Mouse (Mus musculus): ENCODE results near the gene Pdzd2. TPM values are rescaled to one million over a fixed set of nuclear protein-coding genes. Genes with fewer than 3 reads are reported as not detected.

Gene Pdzd2
- polyA plus RNA-seq, 1 experiment from 2014 or later = 33.2 TPM

DNA sequence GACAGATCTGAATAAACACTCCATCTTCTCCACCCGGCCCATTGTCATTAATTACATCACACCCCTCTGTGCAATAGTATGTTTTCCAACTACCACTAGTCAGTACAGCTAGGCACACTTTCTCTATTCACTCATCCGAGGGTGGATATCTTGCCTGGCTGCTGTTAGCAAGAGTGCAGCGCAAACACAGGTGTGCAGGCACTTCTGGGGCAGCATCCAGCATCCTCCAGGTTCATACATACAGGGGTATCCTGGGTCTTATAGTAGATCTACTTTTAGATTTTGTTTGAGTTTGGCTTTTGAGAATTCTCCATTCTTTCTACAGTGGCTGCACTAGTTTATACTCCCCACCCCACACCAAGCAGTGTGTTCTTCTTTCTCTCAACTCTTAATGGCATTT lies 99.9 kb downstream of the Pdzd2 start:
- no peaks in the 10 kb centered on the region for H3K27me3 ChIP-seq (ENCODE audit: control insufficient read depth, insufficient read depth, low read depth, low read length)
- no peak for ATAC-seq (ENCODE audit: low read depth)
- H3K9ac ChIP-seq (ENCODE audit: low read length) = no peak overlapping the region
- H3K9me3 ChIP-seq (ENCODE audit: control insufficient read depth, low read length) = no peaks in the 10 kb centered on the region
- WGBS = 47% methylated on average over 3 of the region's 3 CpGs
- no peak overlapping the region for H3K4me3 ChIP-seq (ENCODE audit: low read length)
- peaks cover 3% of the 10 kb centered on the region; the same call in 1 of the 2 replicates for H3K4me1 ChIP-seq (replicated peaks; ENCODE audit: control insufficient read depth, insufficient read depth, low read length)
- H3K4me2 ChIP-seq (ENCODE audit: low read depth, low read length) = no peak overlapping the region
- no peaks in the 10 kb centered on the region for H3K36me3 ChIP-seq (ENCODE audit: control insufficient read depth, insufficient read depth, low read length)
- no peak overlapping the region for H3K27ac ChIP-seq (ENCODE audit: low read length)

GRCm38 (mm10) chr15:12639181-12639580 lies 100.5 kb downstream of the Pdzd2 start:
- no peak for ATAC-seq (ENCODE audit: low read depth)
- no peak overlapping the region for H3K27ac ChIP-seq (ENCODE audit: low read length)
- no peaks in the 10 kb centered on the region for H3K9me3 ChIP-seq (ENCODE audit: control insufficient read depth, low read length)
- H3K4me1 ChIP-seq (replicated peaks; ENCODE audit: control insufficient read depth, insufficient read depth, low read length) = peaks cover 3% of the 10 kb centered on the region; the same call in 1 of the 2 replicates
- H3K4me2 ChIP-seq (ENCODE audit: low read depth, low read length) = no peak overlapping the region
- no peak overlapping the region for H3K4me3 ChIP-seq (ENCODE audit: low read length)
- H3K27me3 ChIP-seq (ENCODE audit: control insufficient read depth, insufficient read depth, low read depth, low read length) = no peaks in the 10 kb centered on the region
- H3K9ac ChIP-seq (ENCODE audit: low read length) = no peak overlapping the region
- H3K36me3 ChIP-seq (ENCODE audit: control insufficient read depth, insufficient read depth, low read length) = no peaks in the 10 kb centered on the region
- WGBS = 65% methylated on average over 8 of the region's 8 CpGs

DNA sequence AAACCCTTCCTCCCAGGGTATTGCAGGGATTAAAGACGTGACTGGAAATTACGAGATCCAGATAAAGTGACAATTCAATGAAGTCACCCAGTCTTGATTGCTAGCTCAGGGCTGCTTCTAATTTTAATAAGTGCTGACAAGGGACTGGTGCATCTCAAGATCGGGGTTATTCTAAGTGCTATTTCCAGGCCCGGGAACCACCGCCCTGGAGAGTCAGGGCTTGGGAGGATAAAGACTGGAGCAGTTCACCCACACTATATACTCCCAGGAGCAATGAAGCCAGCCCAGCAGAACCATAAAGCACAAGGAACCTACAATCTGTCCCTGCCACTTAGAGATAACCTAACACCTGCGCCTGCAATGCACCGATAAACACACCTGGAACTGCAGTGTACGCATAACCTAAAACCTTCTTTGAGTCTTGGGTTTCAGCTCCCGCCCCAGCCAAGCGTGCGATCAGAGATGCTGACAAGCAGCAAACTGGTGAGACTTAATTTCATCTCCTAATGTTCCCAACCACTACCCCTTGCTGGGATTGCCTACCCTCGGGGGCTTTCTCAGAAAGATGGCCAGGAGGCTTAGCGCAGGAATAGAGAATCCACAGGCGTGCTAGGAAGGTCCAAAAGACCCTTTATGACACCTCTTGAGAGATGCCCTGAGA lies 101.2 kb downstream of the Pdzd2 start:
- WGBS = 81% methylated on average over 14 of the region's 14 CpGs
- H3K36me3 ChIP-seq (ENCODE audit: control insufficient read depth, insufficient read depth, low read length) = no peaks in the 10 kb centered on the region
- no peaks in the 10 kb centered on the region for H3K27me3 ChIP-seq (ENCODE audit: control insufficient read depth, insufficient read depth, low read depth, low read length)
- no peaks in the 10 kb centered on the region for H3K9me3 ChIP-seq (ENCODE audit: control insufficient read depth, low read length)
- ATAC-seq (ENCODE audit: low read depth) = no peak
- no peak overlapping the region for H3K27ac ChIP-seq (ENCODE audit: low read length)
- no peak overlapping the region for H3K4me3 ChIP-seq (ENCODE audit: low read length)
- H3K4me2 ChIP-seq (ENCODE audit: low read depth, low read length) = no peak overlapping the region
- H3K4me1 ChIP-seq (replicated peaks; ENCODE audit: control insufficient read depth, insufficient read depth, low read length) = peaks cover 3% of the 10 kb centered on the region; the same call in 1 of the 2 replicates
- no peak overlapping the region for H3K9ac ChIP-seq (ENCODE audit: low read length)

DNA sequence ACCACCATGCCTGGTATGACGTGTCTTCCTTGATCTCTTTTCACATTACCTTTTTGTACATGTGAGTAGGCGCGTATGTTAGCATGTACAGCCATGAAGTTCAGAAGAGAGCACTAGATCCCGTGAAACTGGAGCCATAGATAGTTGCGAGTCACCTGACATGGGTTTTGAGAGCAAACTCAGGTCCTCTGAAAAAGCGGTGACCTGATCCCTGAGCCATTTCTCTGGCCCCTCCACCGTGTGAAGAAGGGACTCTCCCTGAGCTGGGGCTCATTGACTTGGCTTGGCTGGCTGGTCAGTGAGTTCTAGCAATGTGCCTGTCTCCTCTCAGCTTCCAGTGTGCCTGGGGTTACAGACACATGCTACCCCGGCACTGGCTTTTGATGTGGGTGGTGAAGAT lies 102.2 kb downstream of the Pdzd2 start:
- no peak overlapping the region for H3K27ac ChIP-seq (ENCODE audit: low read length)
- H3K4me3 ChIP-seq (ENCODE audit: low read length) = no peak overlapping the region
- H3K4me1 ChIP-seq (replicated peaks; ENCODE audit: control insufficient read depth, insufficient read depth, low read length) = peaks cover 3% of the 10 kb centered on the region; the same call in 1 of the 2 replicates
- WGBS = 88% methylated on average over 8 of the region's 8 CpGs
- H3K27me3 ChIP-seq (ENCODE audit: control insufficient read depth, insufficient read depth, low read depth, low read length) = no peaks in the 10 kb centered on the region
- no peak overlapping the region for H3K9ac ChIP-seq (ENCODE audit: low read length)
- no peaks in the 10 kb centered on the region for H3K9me3 ChIP-seq (ENCODE audit: control insufficient read depth, low read length)
- H3K36me3 ChIP-seq (ENCODE audit: control insufficient read depth, insufficient read depth, low read length) = no peaks in the 10 kb centered on the region
- ATAC-seq (ENCODE audit: low read depth) = no peak
- no peak overlapping the region for H3K4me2 ChIP-seq (ENCODE audit: low read depth, low read length)

GRCm38 (mm10) chr15:12636386-12636785 lies 103.3 kb downstream of the Pdzd2 start:
- Histone ChIP-seq H3K27me3 (ENCODE audit: control insufficient read depth, insufficient read depth, low read depth, low read length) (no peaks in the 10 kb centered on the region), H3K9ac (ENCODE audit: low read length) (no peak overlapping the region), H3K4me3 (ENCODE audit: low read length) (no peak overlapping the region), H3K36me3 (ENCODE audit: control insufficient read depth, insufficient read depth, low read length) (no peaks in the 10 kb centered on the region), H3K9me3 (ENCODE audit: control insufficient read depth, low read length) (no peaks in the 10 kb centered on the region), H3K4me1 (replicated peaks; ENCODE audit: control insufficient read depth, insufficient read depth, low read length) (peaks cover 1% of the 10 kb centered on the region; the same call in 1 of the 2 replicates), H3K4me2 (ENCODE audit: low read depth, low read length) (no peak overlapping the region), H3K27ac (ENCODE audit: low read length) (no peak overlapping the region)
- 73% methylated on average over 5 of the region's 5 CpGs for WGBS
- no peak for ATAC-seq (ENCODE audit: low read depth)

GRCm38 (mm10) chr15:12634921-12635320 lies 104.8 kb downstream of the Pdzd2 start:
- WGBS = 86% methylated on average over 8 of the region's 8 CpGs
- H3K9ac ChIP-seq (ENCODE audit: low read length) = no peak overlapping the region
- no peak overlapping the region for H3K4me2 ChIP-seq (ENCODE audit: low read depth, low read length)
- H3K4me3 ChIP-seq (ENCODE audit: low read length) = no peak overlapping the region
- H3K27ac ChIP-seq (ENCODE audit: low read length) = no peak overlapping the region
- H3K4me1 ChIP-seq (replicated peaks; ENCODE audit: control insufficient read depth, insufficient read depth, low read length) = no peaks in the 10 kb centered on the region
- H3K36me3 ChIP-seq (ENCODE audit: control insufficient read depth, insufficient read depth, low read length) = no peaks in the 10 kb centered on the region
- no peaks in the 10 kb centered on the region for H3K27me3 ChIP-seq (ENCODE audit: control insufficient read depth, insufficient read depth, low read depth, low read length)
- no peak for ATAC-seq (ENCODE audit: low read depth)
- H3K9me3 ChIP-seq (ENCODE audit: control insufficient read depth, low read length) = no peaks in the 10 kb centered on the region

- Histone ChIP-seq H3K9ac (ENCODE audit: low read length) (no peak overlapping the region), H3K4me1 (replicated peaks; ENCODE audit: control insufficient read depth, insufficient read depth, low read length) (no peaks in the 10 kb centered on the region), H3K36me3 (ENCODE audit: control insufficient read depth, insufficient read depth, low read length) (no peaks in the 10 kb centered on the region), H3K4me2 (ENCODE audit: low read depth, low read length) (no peak overlapping the region), H3K4me3 (ENCODE audit: low read length) (no peak overlapping the region), H3K27ac (ENCODE audit: low read length) (no peak overlapping the region), H3K9me3 (ENCODE audit: control insufficient read depth, low read length) (no peaks in the 10 kb centered on the region), H3K27me3 (ENCODE audit: control insufficient read depth, insufficient read depth, low read depth, low read length) (no peaks in the 10 kb centered on the region)
- peak; percentile 44 for ATAC-seq (ENCODE audit: low read depth)
- 60% methylated on average over 7 of the region's 7 CpGs for WGBS
Measured at GRCm38 (mm10) chr15:12629164-12629563, 110.6 kb downstream of the Pdzd2 start.

DNA sequence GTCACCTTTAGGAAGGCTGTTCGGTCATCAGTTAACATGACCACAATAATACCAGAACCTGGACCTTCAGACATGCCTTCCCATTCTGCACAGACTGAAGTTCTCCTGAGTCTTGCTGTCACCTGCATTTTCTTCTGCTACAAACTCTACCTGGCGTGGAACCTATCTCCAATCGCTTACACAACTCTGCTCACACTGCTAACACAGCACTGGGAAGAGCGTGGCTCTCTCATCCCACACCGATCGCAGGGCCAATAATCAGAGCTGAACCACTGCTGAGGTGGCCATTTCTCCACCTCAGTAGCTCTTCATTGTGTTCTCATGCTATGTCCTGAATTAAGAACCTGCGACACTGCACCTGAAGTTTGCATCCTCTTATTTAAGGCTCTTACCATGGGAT lies 111.3 kb downstream of the Pdzd2 start:
- no peak for ATAC-seq (ENCODE audit: low read depth)
- Histone ChIP-seq H3K4me1 (replicated peaks; ENCODE audit: control insufficient read depth, insufficient read depth, low read length) (no peaks in the 10 kb centered on the region), H3K27ac (ENCODE audit: low read length) (no peak overlapping the region), H3K4me3 (ENCODE audit: low read length) (no peak overlapping the region), H3K9me3 (ENCODE audit: control insufficient read depth, low read length) (peaks cover 2% of the 10 kb centered on the region; the same call in 1 of the 2 replicates), H3K36me3 (ENCODE audit: control insufficient read depth, insufficient read depth, low read length) (no peaks in the 10 kb centered on the region), H3K4me2 (ENCODE audit: low read depth, low read length) (no peak overlapping the region), H3K9ac (ENCODE audit: low read length) (no peak overlapping the region), H3K27me3 (ENCODE audit: control insufficient read depth, insufficient read depth, low read depth, low read length) (no peaks in the 10 kb centered on the region)
- WGBS = 96% methylated on average over 7 of the region's 7 CpGs

DNA sequence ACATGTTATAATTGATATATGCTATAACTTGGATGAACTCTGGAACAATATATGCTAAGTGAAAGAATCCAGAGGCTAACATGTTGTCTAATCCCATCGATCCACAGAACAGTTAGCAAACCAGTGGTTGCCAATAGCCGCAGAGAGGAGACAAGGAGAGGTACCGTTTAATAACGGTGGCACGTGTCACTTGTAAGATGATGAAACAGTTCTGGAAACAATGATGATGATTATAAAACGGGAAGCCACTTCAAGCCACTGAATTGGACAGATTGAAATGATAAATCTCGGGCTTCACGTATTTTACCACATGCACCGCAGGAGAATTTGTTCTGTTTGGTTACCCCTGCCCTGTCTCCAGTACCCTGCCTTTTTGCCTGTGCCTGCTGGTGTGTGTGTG lies 112.8 kb downstream of the Pdzd2 start:
- no peak for ATAC-seq (ENCODE audit: low read depth)
- Histone ChIP-seq H3K27me3 (ENCODE audit: control insufficient read depth, insufficient read depth, low read depth, low read length) (no peaks in the 10 kb centered on the region), H3K27ac (ENCODE audit: low read length) (no peak overlapping the region), H3K4me1 (replicated peaks; ENCODE audit: control insufficient read depth, insufficient read depth, low read length) (no peaks in the 10 kb centered on the region), H3K9ac (ENCODE audit: low read length) (no peak overlapping the region), H3K4me2 (ENCODE audit: low read depth, low read length) (no peak overlapping the region), H3K36me3 (ENCODE audit: control insufficient read depth, insufficient read depth, low read length) (no peaks in the 10 kb centered on the region), H3K4me3 (ENCODE audit: low read length) (no peak overlapping the region), H3K9me3 (ENCODE audit: control insufficient read depth, low read length) (peaks cover 4% of the 10 kb centered on the region; the same call in 1 of the 2 replicates)
- 82% methylated on average over 9 of the region's 9 CpGs for WGBS

Measured in lung, embryonic 16.5 days (tissue).